Mouse (Mus musculus): ENCODE results near the gene Dlgap3.

Gene Dlgap3

GRCm38 (mm10) chr4:127174075-127174899, 5.3 kb downstream of the Dlgap3 start:
- in situ Hi-C loops (cut with MboI, MseI) = no loop called here

DNA sequence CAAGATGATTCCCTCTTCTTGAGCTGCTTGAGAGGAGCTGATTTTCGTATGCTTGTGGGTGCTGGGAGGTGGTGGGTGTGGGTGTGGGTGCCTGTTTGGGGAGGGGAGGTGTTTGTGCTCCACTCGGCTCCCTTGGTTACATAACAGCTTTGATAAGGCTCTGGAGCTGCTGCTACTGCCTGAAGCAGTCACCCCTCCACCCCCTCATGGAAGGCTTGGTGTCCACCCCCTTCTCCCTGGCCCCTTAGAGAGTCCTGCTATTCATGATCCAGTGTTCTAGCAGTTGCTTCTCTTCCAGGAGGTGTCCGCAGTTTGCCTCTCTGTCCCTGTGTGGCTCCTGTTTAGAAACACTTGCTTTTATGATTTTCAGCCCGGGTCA, 5.9 kb downstream of the Dlgap3 start:
- in situ Hi-C loops (cut with MboI, MseI) = no loop called here

DNA sequence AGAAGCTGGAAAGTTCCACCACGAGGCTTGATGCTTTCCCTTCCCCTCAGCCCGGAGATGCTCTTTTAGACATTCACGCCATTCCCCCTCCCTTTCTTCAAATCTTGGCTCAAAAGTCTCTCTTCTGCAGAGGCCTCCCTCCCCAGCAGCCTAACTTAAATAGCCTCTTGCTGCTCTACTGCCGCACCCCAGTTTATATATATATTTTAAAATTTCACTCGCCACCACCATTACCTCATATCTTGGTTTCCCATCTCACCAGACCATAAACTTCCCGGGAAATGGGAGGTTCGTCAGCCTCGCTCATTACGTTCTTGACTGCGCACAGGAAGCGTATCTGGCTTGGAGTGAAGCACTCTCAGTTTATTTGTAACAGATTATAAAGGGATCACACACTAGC, 9.0 kb downstream of the Dlgap3 start:
- in situ Hi-C loops (cut with MboI, MseI) = no loop called here

GRCm38 (mm10) chr4:127178671-127179070, 9.7 kb downstream of the Dlgap3 start:
- in situ Hi-C loops (cut with MboI, MseI) = no loop called here

- in situ Hi-C loops (cut with MboI, MseI) = no loop called here
These were observed 10.8 kb downstream of the Dlgap3 start for GRCm38 (mm10) chr4:127179469-127180449.

GRCm38 (mm10) chr4:127180450-127180840, 11.4 kb downstream of the Dlgap3 start:
- in situ Hi-C loops (cut with MboI, MseI) = no loop called here

- in situ Hi-C loops (cut with MboI, MseI) = no loop called here
These were observed 12.0 kb downstream of the Dlgap3 start for GRCm38 (mm10) chr4:127181010-127181409.

DNA sequence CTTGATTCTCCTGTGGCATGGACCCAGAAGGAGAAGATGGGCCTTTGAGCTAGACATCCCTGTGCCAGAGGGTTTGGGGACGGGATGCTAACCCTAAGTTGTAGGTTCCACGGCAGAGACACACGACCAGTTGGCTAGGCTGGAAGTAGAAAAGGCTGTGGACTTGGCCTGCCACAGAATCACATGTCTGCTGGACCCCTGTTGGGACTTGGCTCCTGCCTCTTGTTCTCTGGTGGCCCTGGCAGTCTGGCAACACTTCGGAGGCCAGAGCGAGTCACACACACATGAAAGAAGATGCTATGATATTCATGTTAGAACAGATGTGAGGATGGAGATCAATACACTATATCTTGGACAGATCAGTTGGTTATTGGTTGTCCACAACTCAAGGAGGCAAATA, 14.9 kb downstream of the Dlgap3 start:
- in situ Hi-C loops (cut with MboI, MseI) = no loop called here

- in situ Hi-C loops (cut with MboI, MseI) = no loop called here
These were observed 21.9 kb downstream of the Dlgap3 start for GRCm38 (mm10) chr4:127190921-127191320.

- in situ Hi-C loops (cut with MboI, MseI) = no loop called here
These were observed 23.7 kb downstream of the Dlgap3 start for GRCm38 (mm10) chr4:127192704-127193103.

DNA sequence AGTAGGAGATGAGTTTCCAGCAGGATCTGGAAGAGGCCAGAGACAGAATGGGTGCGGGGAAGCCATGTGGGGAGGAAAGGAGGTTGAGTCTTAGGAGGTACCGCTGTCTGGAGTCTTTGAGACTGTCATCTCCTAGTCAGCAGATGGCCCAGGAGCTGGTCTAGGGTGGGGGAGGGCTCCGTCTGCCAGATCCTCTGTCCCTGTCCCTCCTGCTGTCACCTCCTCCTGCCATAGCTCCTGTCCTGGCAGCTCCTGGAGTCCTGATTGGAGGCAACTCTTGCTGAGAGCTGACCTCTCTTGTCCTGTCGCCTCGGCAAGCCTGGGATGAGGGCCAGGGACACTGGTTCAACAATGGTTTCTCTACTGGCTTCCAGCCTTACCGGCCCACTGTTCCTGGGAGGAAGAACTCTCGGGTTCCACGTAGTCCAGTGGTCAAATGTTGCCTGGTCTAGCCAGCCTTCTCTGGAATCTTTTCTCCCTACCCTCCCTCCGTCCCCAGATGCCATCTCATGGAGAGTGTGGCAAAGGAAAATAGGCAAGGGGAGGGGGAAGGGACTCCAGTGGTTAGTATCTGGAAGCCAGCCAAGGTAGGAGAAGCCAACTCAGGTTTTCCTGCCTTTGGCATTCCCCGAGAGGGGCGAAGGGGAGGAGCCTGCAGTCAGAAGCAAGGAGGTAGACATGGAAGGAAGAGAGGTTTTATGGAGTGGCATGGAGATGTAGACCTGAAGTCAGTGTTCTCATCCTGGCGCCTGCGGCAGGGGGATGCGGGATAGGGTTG, 24.6 kb downstream of the Dlgap3 start:
- in situ Hi-C loops (cut with MboI, MseI) = no loop called here

- in situ Hi-C loops (cut with MboI, MseI) = no loop called here
These were observed 25.7 kb downstream of the Dlgap3 start for GRCm38 (mm10) chr4:127194477-127195269.

DNA sequence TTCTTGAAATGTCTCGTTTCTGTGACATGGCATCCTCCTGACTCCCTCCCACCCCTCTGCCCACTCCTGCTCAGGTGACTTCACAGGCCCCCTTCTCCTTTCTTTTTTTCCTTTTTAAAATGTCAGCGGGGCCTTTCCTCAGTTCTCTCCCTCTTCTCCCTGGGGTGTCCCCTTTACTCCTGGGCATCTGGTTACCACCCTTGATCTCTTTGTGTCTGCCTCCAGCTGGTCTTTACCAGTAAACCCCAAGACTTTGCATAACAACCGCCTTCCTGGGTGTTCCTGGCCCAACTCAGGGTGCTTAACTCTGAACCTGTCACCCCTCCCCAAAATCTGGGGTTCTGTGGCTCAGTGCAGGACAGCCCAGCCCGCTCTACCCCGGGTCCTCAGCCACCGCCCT, 29.6 kb downstream of the Dlgap3 start:
- in situ Hi-C loops (cut with MboI, MseI) = no loop called here

DNA sequence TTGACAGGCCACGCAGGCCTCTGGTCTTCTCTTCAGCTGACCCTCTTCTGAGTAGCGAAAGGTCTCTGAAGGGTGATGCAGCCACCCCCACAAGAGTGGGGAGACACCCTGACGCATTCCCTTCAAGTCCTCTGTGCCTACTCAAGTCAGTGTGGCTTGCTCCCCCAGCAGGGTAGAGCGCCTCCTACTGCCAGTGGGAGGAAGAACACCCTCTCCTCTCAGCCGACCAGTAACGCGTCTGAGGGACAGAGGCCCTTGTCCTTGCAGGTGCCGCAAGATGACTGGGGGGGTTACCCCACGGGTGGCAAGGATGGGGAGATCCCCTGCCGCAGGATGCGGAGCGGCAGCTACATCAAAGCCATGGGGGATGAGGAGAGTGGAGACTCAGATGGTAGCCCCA, 30.4 kb downstream of the Dlgap3 start:
- in situ Hi-C loops (cut with MboI, MseI) = no loop called here

DNA sequence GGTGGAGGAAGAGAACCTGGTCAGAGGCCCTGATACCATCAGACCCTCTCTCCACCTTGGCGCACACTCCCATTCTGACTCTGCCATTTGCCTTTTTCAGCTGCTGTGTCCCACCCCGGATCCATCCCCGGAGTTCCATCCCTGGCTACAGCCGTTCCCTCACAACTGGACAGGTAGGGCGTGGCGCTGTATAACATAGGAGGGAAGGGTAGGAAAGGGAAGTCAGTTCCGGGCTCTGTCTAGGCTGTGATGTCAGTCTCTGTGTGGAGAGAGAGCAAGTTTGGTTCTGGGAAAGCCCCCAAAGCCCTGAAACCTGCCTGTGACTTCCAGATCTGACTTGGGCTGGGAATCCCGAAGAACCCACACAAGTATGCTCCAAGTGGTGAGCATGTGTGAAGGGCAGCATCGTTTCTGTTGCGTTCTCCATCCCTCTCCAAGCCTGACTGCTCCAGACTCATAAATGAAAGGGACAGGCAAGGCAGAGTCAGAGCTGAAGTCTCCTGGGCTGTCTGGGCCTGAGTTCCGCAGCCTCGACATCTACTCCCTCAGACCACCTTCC, 31.2 kb downstream of the Dlgap3 start:
- in situ Hi-C loops (cut with MboI, MseI) = no loop called here

DNA sequence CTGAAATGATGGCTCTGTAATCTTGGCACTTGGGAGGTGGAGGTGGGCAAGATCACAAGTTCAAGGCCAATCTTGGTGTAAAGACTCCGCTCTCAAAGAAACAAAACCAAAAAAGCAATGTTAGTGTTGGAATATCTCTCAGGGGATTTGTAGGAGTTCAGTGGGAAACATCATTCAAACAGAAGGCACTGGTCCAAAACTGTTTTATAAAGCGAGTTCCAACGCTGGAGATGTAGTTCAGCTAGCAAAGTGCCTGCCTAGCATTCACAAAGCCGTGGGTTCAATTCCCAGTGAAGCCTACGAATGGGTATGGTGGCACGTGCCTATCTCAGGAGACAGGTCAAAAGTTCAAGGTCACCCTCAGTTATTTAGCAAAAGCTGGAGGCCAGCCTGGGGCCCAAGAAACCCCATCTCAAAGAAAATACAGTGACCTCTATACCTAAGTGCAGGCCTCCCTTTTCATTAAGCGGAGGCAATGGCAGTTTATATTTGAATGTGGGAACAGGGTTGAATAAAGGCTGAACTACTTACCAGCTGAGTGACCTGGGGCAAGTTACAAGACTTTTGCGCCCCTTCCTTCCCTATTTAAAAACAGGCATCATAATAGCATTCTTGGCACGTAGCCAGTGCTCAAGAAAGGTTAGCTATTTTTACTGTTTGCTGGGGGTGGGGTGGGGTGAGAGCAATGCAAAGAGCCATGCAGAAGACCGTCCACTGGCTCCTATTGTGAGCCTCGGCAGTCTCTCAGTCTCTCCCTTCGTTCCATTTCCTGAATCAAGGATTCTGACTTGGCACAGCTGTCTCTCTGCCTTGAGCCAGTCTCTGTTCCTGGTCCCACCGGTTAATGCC, 32.0 kb downstream of the Dlgap3 start:
- in situ Hi-C loops (cut with MboI, MseI) = no loop called here

GRCm38 (mm10) chr4:127203081-127203480, 34.1 kb downstream of the Dlgap3 start:
- in situ Hi-C loops (cut with MboI, MseI) = no loop called here

DNA sequence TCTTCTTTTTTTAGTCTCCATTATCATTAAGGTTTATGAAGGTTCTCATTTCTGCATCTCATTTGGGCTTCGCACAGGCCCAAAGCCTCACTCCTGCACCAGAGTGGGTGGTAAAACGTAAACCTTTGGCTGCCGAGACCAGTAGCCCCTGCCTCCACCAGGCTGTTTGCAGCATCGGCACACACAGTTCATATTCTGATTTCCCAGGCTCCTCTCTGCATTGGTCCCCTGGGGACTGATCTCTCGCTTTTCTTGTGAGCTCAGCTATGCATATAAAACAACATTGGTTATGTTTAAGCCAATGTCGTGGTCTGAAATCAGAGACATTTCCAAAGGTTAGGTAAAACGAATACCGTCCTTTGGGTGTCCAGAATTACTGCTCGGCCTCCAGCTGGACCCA, 42.3 kb downstream of the Dlgap3 start:
- in situ Hi-C loops (cut with MboI, MseI) = no loop called here

DNA sequence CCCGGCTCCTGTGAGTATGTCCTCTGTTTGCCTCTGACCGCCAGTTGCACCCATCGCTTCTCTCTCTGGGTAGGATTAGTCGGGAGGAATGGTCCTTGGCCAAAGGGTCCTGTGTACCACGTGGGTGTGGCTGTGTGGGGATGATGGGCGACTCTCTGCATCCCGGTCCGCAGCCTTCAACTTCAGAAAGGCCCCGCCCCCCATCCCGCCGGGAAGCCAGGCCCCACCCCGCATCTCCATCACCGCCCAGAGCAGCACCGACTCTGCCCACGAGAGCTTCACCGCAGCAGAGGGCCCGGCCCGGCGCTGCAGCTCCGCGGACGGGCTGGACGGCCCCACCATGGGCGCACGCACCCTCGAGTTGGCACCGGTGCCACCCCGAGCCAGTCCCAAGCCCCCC, 45.5 kb downstream of the Dlgap3 start:
- in situ Hi-C loops (cut with MboI, MseI) = no loop called here

DNA sequence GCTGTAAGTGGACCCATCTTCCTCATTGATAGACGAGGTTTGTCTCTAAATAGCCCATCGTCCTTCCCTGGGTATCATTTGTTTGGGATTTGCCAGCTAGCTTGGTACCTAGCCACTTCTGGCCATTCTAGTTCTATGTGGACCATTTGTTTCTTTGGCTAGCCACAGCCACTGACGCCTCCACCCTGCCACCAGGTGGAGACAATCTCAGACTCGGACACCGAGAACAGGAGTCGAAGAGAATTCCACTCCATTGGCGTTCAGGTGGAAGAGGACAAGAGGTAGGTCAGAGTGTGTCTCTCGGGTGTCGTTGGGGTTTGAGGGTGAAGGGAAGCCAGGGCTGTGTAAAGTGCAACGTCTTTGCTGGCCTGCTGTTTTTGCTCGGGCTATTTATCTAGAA, 46.1 kb downstream of the Dlgap3 start:
- in situ Hi-C loops (cut with MboI, MseI) = no loop called here

Measured in regulatory T cell (primary cell).